Mouse (Mus musculus) mouse trophoblast stem cell (cell line): Measurements from ENCODE around the gene Ttc8.
"Not testable (repeated sequence)": the region's sequence is repeated elsewhere in the genome, so short reads cannot be mapped to it uniquely, and the experiment has no call there.

Experiments
- in situ Hi-C, 2 experiments: fragments of 300-500 bp; cut with MseI, MboI; formaldehyde crosslinking; loops; 2 replicates in 1 of 2; 3 replicates in 1 of 2; pipeline ENCODE4 v1.15.1; 2025

Ttc8 gene

GRCm38 (mm10) chr12:98920194-98920991 is at the start of gene Ttc8:
Gene Ttc8, plus strand, starts transcription at chr12:98920574.
- in situ Hi-C loops: no loop called here

- in situ Hi-C loops: no loop called here
Measured at GRCm38 (mm10) chr12:98872836-98873235, 47.5 kb upstream of the Ttc8 start.

GRCm38 (mm10) chr12:98875216-98875615 is 45.2 kb upstream of the Ttc8 start:
- in situ Hi-C loops: no loop called here

GRCm38 (mm10) chr12:98878693-98879092 is 41.7 kb upstream of the Ttc8 start:
- in situ Hi-C loops: no loop called here

GRCm38 (mm10) chr12:98881796-98882195 is 38.6 kb upstream of the Ttc8 start:
- in situ Hi-C loops: no loop called here

- in situ Hi-C loops: no loop called here
Measured at GRCm38 (mm10) chr12:98884515-98884914, 35.9 kb upstream of the Ttc8 start.

GRCm38 (mm10) chr12:98896761-98897160 is 23.6 kb upstream of the Ttc8 start:
- in situ Hi-C loops: no loop called here

- in situ Hi-C loops: no loop called here
Measured at GRCm38 (mm10) chr12:98899676-98900075, 20.7 kb upstream of the Ttc8 start.

- in situ Hi-C loops: no loop called here
Measured at GRCm38 (mm10) chr12:98900341-98900880, 20.0 kb upstream of the Ttc8 start.

GRCm38 (mm10) chr12:98900881-98901801 is 19.2 kb upstream of the Ttc8 start, which contains the start of gene Eml5:
Gene Eml5, minus strand, starts transcription at chr12:98901484.
- in situ Hi-C loops: no loop called here

GRCm38 (mm10) chr12:98905466-98905865 is 14.9 kb upstream of the Ttc8 start:
- in situ Hi-C loops: no loop called here

- in situ Hi-C loops: no loop called here
Measured at GRCm38 (mm10) chr12:98910096-98910495, 10.3 kb upstream of the Ttc8 start.

GRCm38 (mm10) chr12:98931174-98931573 is 10.8 kb downstream of the Ttc8 start:
- in situ Hi-C loops: no loop called here

- in situ Hi-C loops: no loop called here
Measured at GRCm38 (mm10) chr12:98932441-98932840, 12.1 kb downstream of the Ttc8 start.

GRCm38 (mm10) chr12:98932856-98933255 is 12.5 kb downstream of the Ttc8 start:
- in situ Hi-C loops: no loop called here

GRCm38 (mm10) chr12:98951295-98951694 is 30.9 kb downstream of the Ttc8 start:
- in situ Hi-C loops: not testable (repeated sequence)

GRCm38 (mm10) chr12:98956951-98957350 is 36.6 kb downstream of the Ttc8 start:
- in situ Hi-C loops: no loop called here

GRCm38 (mm10) chr12:98957455-98957854 is 37.1 kb downstream of the Ttc8 start:
- in situ Hi-C loops: no loop called here

GRCm38 (mm10) chr12:98961008-98961407 is 40.6 kb downstream of the Ttc8 start:
- in situ Hi-C loops: no loop called here

- in situ Hi-C loops: no loop called here
Measured at GRCm38 (mm10) chr12:98961415-98961814, 41.0 kb downstream of the Ttc8 start.

- in situ Hi-C loops: no loop called here
Measured at GRCm38 (mm10) chr12:98965441-98966135, 45.2 kb downstream of the Ttc8 start.

- in situ Hi-C loops: no loop called here
Measured at GRCm38 (mm10) chr12:98972291-98972690, 51.9 kb downstream of the Ttc8 start.
